Mouse (Mus musculus) gastrocnemius, adult 8-10 months (tissue): ENCODE results near the gene Col27a1. TPM values are rescaled to one million over a fixed set of nuclear protein-coding genes. Genes with fewer than 3 reads are reported as not detected.

Experiments used
- DNase-seq, 2 experiments: peaks; one replicate each; pipeline ENCODE4 v3.0.0; 2022; ENCODE audit warnings: low spot score in 2 of 2
- total RNA-seq, 4 experiments: library from RNA; stranded (reverse); gene quantifications; 2 replicates each; pipeline ENCODE4 v1.2.4; 2022

The Col27a1 gene
- under 1 TPM; 0.17 to 0.67 (median 0.65) TPM for total RNA-seq

GRCm38 (mm10) chr4:63213907-63214621 lies at the start of gene Col27a1:
Col27a1 (plus strand) TSS chr4:63214004.
- no peak for DNase-seq

GRCm38 (mm10) chr4:63165636-63166035 lies 48.2 kb upstream of the Col27a1 start:
- DNase-seq, result no peak

- DNase-seq, result no peak
Measured at GRCm38 (mm10) chr4:63166323-63166722, 47.5 kb upstream of the Col27a1 start.

GRCm38 (mm10) chr4:63170061-63170460 lies 43.7 kb upstream of the Col27a1 start:
- no peak for DNase-seq

GRCm38 (mm10) chr4:63171122-63171521 lies 42.7 kb upstream of the Col27a1 start:
- DNase-seq, result no peak

- no peak for DNase-seq
Measured at GRCm38 (mm10) chr4:63171969-63172685, 41.7 kb upstream of the Col27a1 start, which contains the start of gene Kif12. Kif12 (minus strand) TSS chr4:63172131.

GRCm38 (mm10) chr4:63181556-63181955 lies 32.2 kb upstream of the Col27a1 start:
- DNase-seq, result no peak

GRCm38 (mm10) chr4:63186281-63186870 lies 27.4 kb upstream of the Col27a1 start:
- DNase-seq, result no peak

- DNase-seq, result no peak
Measured at GRCm38 (mm10) chr4:63191641-63192040, 22.2 kb upstream of the Col27a1 start.

- DNase-seq, result no peak
Measured at GRCm38 (mm10) chr4:63194366-63194765, 19.4 kb upstream of the Col27a1 start.

GRCm38 (mm10) chr4:63199366-63199765 lies 14.4 kb upstream of the Col27a1 start:
- no peak for DNase-seq

- DNase-seq, result no peak
Measured at GRCm38 (mm10) chr4:63203874-63204273, 9.9 kb upstream of the Col27a1 start.

- no peak for DNase-seq
Measured at GRCm38 (mm10) chr4:63205583-63205982, 8.2 kb upstream of the Col27a1 start.

- peak; percentile 51 to 62 for DNase-seq
Measured at GRCm38 (mm10) chr4:63215185-63215992, 1.6 kb downstream of the Col27a1 start.

GRCm38 (mm10) chr4:63215993-63216531 lies 2.3 kb downstream of the Col27a1 start:
- DNase-seq, result peak in 1 of 2 experiments; percentile 37

- no peak for DNase-seq
Measured at GRCm38 (mm10) chr4:63216566-63216965, 2.8 kb downstream of the Col27a1 start.

- DNase-seq, result no peak
Measured at GRCm38 (mm10) chr4:63217513-63217912, 3.7 kb downstream of the Col27a1 start.

GRCm38 (mm10) chr4:63219059-63219458 lies 5.3 kb downstream of the Col27a1 start:
- no peak for DNase-seq

GRCm38 (mm10) chr4:63219635-63220034 lies 5.8 kb downstream of the Col27a1 start:
- no peak for DNase-seq

- peak; percentile 65 to 80 for DNase-seq
Measured at GRCm38 (mm10) chr4:63221096-63221958, 7.5 kb downstream of the Col27a1 start.
